ENCODE assay signal across 9 mouse cellular contexts in genomic region chr19:50258718-50259413, GRCm38 (mm10).
DNase-seq lines count a peak whose midpoint lies in the region; ATAC-seq and TF ChIP-seq lines count a peak whose summit lies in the region.
"Had no signal": no experiment of that assay in that cellular context is flagged by ENCODE, and none has a peak within 500 bp of the region (broad histone marks: within the 10 kb centered on the region; RNA-seq: fewer than 3 reads in every experiment).

No protein-coding gene starts in this region.

- no peaks in the 10 kb centered on the region for H3K9me3 ChIP-seq in heart, embryonic 14.5 days (ENCODE audit: control insufficient read depth, low read length)
- no peaks in the 10 kb centered on the region for H3K9me3 ChIP-seq in forebrain, postnatal 0 days (ENCODE audit: low read length)
- H3K9me3 ChIP-seq: limb, embryonic 15.5 days had no signal

- 32% methylated on average over 16 of the region's 16 CpGs for WGBS in heart, embryonic 14.5 days
- 40% methylated on average over 16 of the region's 16 CpGs for WGBS in forebrain, postnatal 0 days

- peak; percentile 93 for TF ChIP-seq CTCF in forebrain, postnatal 0 days (IDR thresholded peaks at IDR 0.05; ENCODE audit: low read depth)
- peak; percentile 93 for TF ChIP-seq CTCF in layer of hippocampus, adult 2 months (conservative IDR thresholded peaks at IDR 0.05)

- H3K27me3 ChIP-seq in heart, embryonic 14.5 days (ENCODE audit: control insufficient read depth, insufficient read depth, low read length): no peaks in the 10 kb centered on the region
- H3K27me3 ChIP-seq in forebrain, postnatal 0 days (ENCODE audit: insufficient read depth, low read length): no peaks in the 10 kb centered on the region

- intact Hi-C loops in heart, postnatal 25 days (cut with DNase I): no loop called here

- no peak for ATAC-seq in heart, embryonic 14.5 days (ENCODE audit: insufficient number of reproducible peaks, insufficient read depth, low FRiP score, low read depth)
- peak; percentile 47 for ATAC-seq in forebrain, postnatal 0 days
- peak; percentile 74 for ATAC-seq in megakaryocyte progenitor cell, adult 5-6 weeks (replicated peaks; ENCODE audit: poor library complexity)

- no peaks in the 10 kb centered on the region for H3K36me3 ChIP-seq in heart, embryonic 14.5 days (ENCODE audit: control insufficient read depth, insufficient read depth, low read length)
- H3K36me3 ChIP-seq in forebrain, postnatal 0 days (ENCODE audit: insufficient read depth): no peaks in the 10 kb centered on the region
- H3K36me3 ChIP-seq: limb, embryonic 15.5 days had no signal

- no peak overlapping the region for H3K9ac ChIP-seq in heart, embryonic 14.5 days (ENCODE audit: low read length)
- H3K9ac ChIP-seq in forebrain, postnatal 0 days: no peak overlapping the region
- H3K9ac ChIP-seq: limb, embryonic 15.5 days had no signal

- H3K4me3 ChIP-seq in heart, embryonic 14.5 days (ENCODE audit: control insufficient read depth in 1 of 2, insufficient read depth in 1 of 2, low read depth in 1 of 2, low read length in 2 of 2): no peak overlapping the region
- H3K4me3 ChIP-seq in forebrain, postnatal 0 days (ENCODE audit: low read depth, low read length): no peak overlapping the region
- H3K4me3 ChIP-seq in layer of hippocampus, adult 2 months: no peak overlapping the region
- H3K4me3 ChIP-seq: limb, embryonic 15.5 days had no signal

- no peak for DNase-seq in heart, postnatal 25 days (ENCODE audit: low spot score)
- peak; percentile 55 for DNase-seq in ES-CJ7 (ENCODE audit: low read depth, low spot score)
- peak; percentile 6 for DNase-seq in c-Kit-positive CD71-positive TER-119-negative erythroid progenitor cells, embryonic 14.5 days (ENCODE audit: low read depth)
- peak; percentile 88 for DNase-seq in forebrain, postnatal 0 days
- DNase-seq in layer of hippocampus, adult 2 months (ENCODE audit: low spot score in 2 of 2): peak; percentile 45 to 68
- DNase-seq in thymus, postnatal 4 days: peak; percentile 34

- H3K4me2 ChIP-seq in heart, embryonic 14.5 days (ENCODE audit: low read length): 0 out of 2 replicates have a peak overlapping the region, but pooled peaks have one; percentile 13
- H3K4me2 ChIP-seq in forebrain, postnatal 0 days (ENCODE audit: low read depth): no peak overlapping the region
- H3K4me2 ChIP-seq: limb, embryonic 15.5 days had no signal

- H3K27ac ChIP-seq in heart, embryonic 14.5 days (replicated peaks in 1 of 2; ENCODE audit: control insufficient read depth in 1 of 2, insufficient read depth in 1 of 2, low read depth in 2 of 2, low read length in 2 of 2): no peak overlapping the region
- no peak overlapping the region for H3K27ac ChIP-seq in forebrain, postnatal 0 days (ENCODE audit: low read depth, low read length)
- no peak overlapping the region for H3K27ac ChIP-seq in layer of hippocampus, adult 2 months
- H3K27ac ChIP-seq: limb, embryonic 15.5 days had no signal

- no peaks in the 10 kb centered on the region for H3K4me1 ChIP-seq in heart, embryonic 14.5 days (ENCODE audit: control insufficient read depth in 2 of 2, insufficient read depth in 2 of 2, low read length in 2 of 2)
- H3K4me1 ChIP-seq in forebrain, postnatal 0 days (ENCODE audit: insufficient read depth): no peaks in the 10 kb centered on the region
- H3K4me1 ChIP-seq: limb, embryonic 15.5 days had no signal
